Mouse (Mus musculus) MEL (cell line): Measurements from ENCODE around the gene Glyatl3. TPM values are rescaled to one million over a fixed set of nuclear protein-coding genes. Genes with fewer than 3 reads are reported as not detected.

Experiments used
- DNase-seq: peaks from one replicate; pipeline ENCODE4 v3.0.0; 2011; ENCODE audit warnings: low read depth, low spot score
- H3K27ac ChIP-seq: 2 replicates; pipeline ENCODE4 v1.5.1; 2012; ENCODE audit warnings: low read depth, mild to moderate bottlenecking, control low read depth, low read length, moderate library complexity; ENCODE audit not compliant: control insufficient read depth
- H3K27me3 ChIP-seq, 2 experiments: fragments of 150-350 bp in 1 of 2; sonication (generic) in 1 of 2; 2 replicates each; pipeline ENCODE4 v1.6.1; 2012; ENCODE audit warnings: low read length in 2 of 2, mild to moderate bottlenecking in 2 of 2, improper control_type of control experiment in 1 of 2, moderate library complexity in 1 of 2; ENCODE audit not compliant: insufficient read depth in 2 of 2, control insufficient read depth in 1 of 2
- H3K36me3 ChIP-seq, 2 experiments: 2 replicates each; pipeline ENCODE4 v1.6.1; 2012 to 2014; ENCODE audit warnings: low read length in 2 of 2, improper control_type of control experiment in 1 of 2, inconsistent platforms in 1 of 2, mild to moderate bottlenecking in 1 of 2; ENCODE audit not compliant: insufficient read depth in 2 of 2, control insufficient read depth in 1 of 2
- H3K4me1 ChIP-seq, 2 experiments: fragments of 150-350 bp in 1 of 2; sonication (generic) in 1 of 2; 2 replicates each; pipeline ENCODE4 v1.6.1; 2012; ENCODE audit warnings: low read length in 2 of 2, improper control_type of control experiment in 1 of 2, mild to moderate bottlenecking in 1 of 2; ENCODE audit not compliant: insufficient read depth in 2 of 2, control insufficient read depth in 1 of 2
- H3K4me3 ChIP-seq, 2 experiments: fragments of 150-350 bp in 1 of 2; sonication (generic) in 1 of 2; 2 replicates each; pipeline ENCODE4 v1.5.1; 2012; ENCODE audit warnings: low read depth in 2 of 2, low read length in 2 of 2, mild to moderate bottlenecking in 2 of 2, moderate library complexity in 2 of 2, control low read depth in 1 of 2, improper control_type of control experiment in 1 of 2; ENCODE audit not compliant: control insufficient read depth in 1 of 2, insufficient read depth in 1 of 2
- H3K79me2 ChIP-seq: 2 replicates; pipeline ENCODE4 v1.6.1; 2012; ENCODE audit warnings: mild to moderate bottlenecking, low read length, moderate library complexity; ENCODE audit not compliant: control insufficient read depth, poor library complexity, insufficient read depth
- H3K9ac ChIP-seq: 2 replicates; pipeline ENCODE4 v1.6.1; 2012; ENCODE audit warnings: low read depth, mild to moderate bottlenecking, control low read depth, low read length, moderate library complexity; ENCODE audit not compliant: control insufficient read depth, poor library complexity, severe bottlenecking
- H3K9me3 ChIP-seq: fragments of 150-350 bp; sonication (generic); replicated peaks from 2 replicates; pipeline ENCODE4 v1.6.1; 2012; ENCODE audit warnings: mild to moderate bottlenecking, low read length, improper control_type of control experiment, moderate library complexity; ENCODE audit not compliant: insufficient read depth
- BHLHE40 ChIP-seq: IDR thresholded peaks from 2 replicates; pipeline ENCODE4 v1.6.1; 2012; ENCODE audit warnings: low read depth, mild to moderate bottlenecking, inconsistent platforms, low read length, improper control_type of control experiment, borderline replicate concordance
- CHD1 ChIP-seq: IDR thresholded peaks from 2 replicates; pipeline ENCODE4 v1.6.1; 2012; ENCODE audit warnings: low read depth, mild to moderate bottlenecking, inconsistent platforms, low read length, improper control_type of control experiment
- CHD2 ChIP-seq: IDR thresholded peaks from 2 replicates; pipeline ENCODE4 v1.6.1; 2011; ENCODE audit warnings: low read length, improper control_type of control experiment
- CTCF ChIP-seq, 3 experiments: IDR thresholded peaks in 2 of 3; conservative IDR thresholded peaks in 1 of 3; 2 replicates each; pipeline ENCODE4 v1.5.1; 2011 to 2012; ENCODE audit warnings: low read length in 3 of 3, low read depth in 2 of 3, mild to moderate bottlenecking in 2 of 3, improper control_type of control experiment in 1 of 3, inconsistent platforms in 1 of 3, mixed read lengths in 1 of 3, moderate library complexity in 1 of 3; ENCODE audit not compliant: control insufficient read depth in 1 of 3, insufficient read depth in 1 of 3, poor library complexity in 1 of 3, severe bottlenecking in 1 of 3
- E2F4 ChIP-seq: IDR thresholded peaks from 2 replicates; pipeline ENCODE4 v1.6.1; 2011; ENCODE audit warnings: low read depth, low read length, improper control_type of control experiment, borderline replicate concordance
- ELF1 ChIP-seq: IDR thresholded peaks from 2 replicates; pipeline ENCODE4 v1.6.1; 2014; ENCODE audit warnings: low read depth, mild to moderate bottlenecking, inconsistent platforms, low read length, improper control_type of control experiment, moderate library complexity
- EP300 ChIP-seq, 2 experiments: IDR thresholded peaks; 2 replicates each; pipeline ENCODE4 v1.6.1; 2011; ENCODE audit warnings: improper control_type of control experiment in 2 of 2, low read length in 2 of 2, low read depth in 1 of 2, mild to moderate bottlenecking in 1 of 2
- ETS1 ChIP-seq: IDR thresholded peaks from 2 replicates; pipeline ENCODE4 v1.6.1; 2012; ENCODE audit warnings: low read depth, mild to moderate bottlenecking, inconsistent platforms, low read length, improper control_type of control experiment, moderate library complexity
- GABPA ChIP-seq: IDR thresholded peaks from 2 replicates; pipeline ENCODE4 v1.6.1; 2012; ENCODE audit warnings: low read depth, mild to moderate bottlenecking, inconsistent platforms, low read length, improper control_type of control experiment, moderate library complexity
- GATA1 ChIP-seq: IDR thresholded peaks from 2 replicates; pipeline ENCODE4 v1.6.1; 2011; ENCODE audit warnings: low read depth, low read length, improper control_type of control experiment
- HCFC1 ChIP-seq: IDR thresholded peaks from 2 replicates; pipeline ENCODE4 v1.6.1; 2012; ENCODE audit warnings: low read depth, mild to moderate bottlenecking, inconsistent platforms, low read length, improper control_type of control experiment, moderate library complexity
- JUND ChIP-seq: IDR thresholded peaks from 2 replicates; pipeline ENCODE4 v1.6.1; 2011; ENCODE audit warnings: low read depth, mild to moderate bottlenecking, improper control_type of control experiment, low read length
- KAT2A ChIP-seq: conservative IDR thresholded peaks from 2 replicates; pipeline ENCODE4 v1.6.1; 2012; ENCODE audit warnings: low read depth, low read length, improper control_type of control experiment, inconsistent platforms
- MAFK ChIP-seq: IDR thresholded peaks from 2 replicates; pipeline ENCODE4 v1.6.1; 2011; ENCODE audit warnings: low read depth, mild to moderate bottlenecking, low read length, improper control_type of control experiment, borderline replicate concordance
- MAX ChIP-seq: IDR thresholded peaks from 2 replicates; pipeline ENCODE4 v1.6.1; 2011; ENCODE audit warnings: low read length, improper control_type of control experiment
- MAZ ChIP-seq: IDR thresholded peaks from 2 replicates; pipeline ENCODE4 v1.6.1; 2012; ENCODE audit warnings: low read depth, mild to moderate bottlenecking, inconsistent platforms, low read length, improper control_type of control experiment
- MEF2A ChIP-seq: IDR thresholded peaks from 2 replicates; pipeline ENCODE4 v1.6.1; 2014; ENCODE audit warnings: low read depth, mild to moderate bottlenecking, inconsistent platforms, low read length, improper control_type of control experiment; ENCODE audit not compliant: poor library complexity, insufficient replicate concordance, severe bottlenecking; ENCODE audit errors: extremely low read depth
- MXI1 ChIP-seq: IDR thresholded peaks from 2 replicates; pipeline ENCODE4 v1.6.1; 2011; ENCODE audit warnings: mild to moderate bottlenecking, low read depth, low read length, improper control_type of control experiment
- MYB ChIP-seq: IDR thresholded peaks from 2 replicates; pipeline ENCODE4 v1.6.1; 2011; ENCODE audit warnings: mild to moderate bottlenecking, low read depth, low read length, improper control_type of control experiment
- MYC ChIP-seq: IDR thresholded peaks from 2 replicates; pipeline ENCODE4 v1.6.1; 2011; ENCODE audit warnings: low read depth, mild to moderate bottlenecking, low read length, improper control_type of control experiment, moderate library complexity
- NELFE ChIP-seq: IDR thresholded peaks from 2 replicates; pipeline ENCODE4 v1.6.1; 2011; ENCODE audit warnings: low read depth, low read length, improper control_type of control experiment
- NRF1 ChIP-seq: IDR thresholded peaks from 2 replicates; pipeline ENCODE4 v1.6.1; 2014; ENCODE audit warnings: low read depth, mild to moderate bottlenecking, inconsistent platforms, low read length, improper control_type of control experiment, moderate library complexity; ENCODE audit not compliant: poor library complexity, insufficient read depth, severe bottlenecking
- POLR2A ChIP-seq, 2 experiments: IDR thresholded peaks; 2 replicates each; pipeline ENCODE4 v1.6.1; 2011 to 2012; ENCODE audit warnings: low read length in 2 of 2, mild to moderate bottlenecking in 2 of 2, control low read depth in 1 of 2, improper control_type of control experiment in 1 of 2, low read depth in 1 of 2, moderate library complexity in 1 of 2; ENCODE audit not compliant: control insufficient read depth in 1 of 2, insufficient read depth in 1 of 2, poor library complexity in 1 of 2
- POLR2AphosphoS2 ChIP-seq: IDR thresholded peaks from 2 replicates; pipeline ENCODE4 v1.6.1; 2011; ENCODE audit warnings: low read length, improper control_type of control experiment
- POLR2AphosphoS5 ChIP-seq: IDR thresholded peaks from 2 replicates; pipeline ENCODE4 v1.6.1; 2012; ENCODE audit warnings: low read depth, borderline replicate concordance, mild to moderate bottlenecking, inconsistent platforms, low read length, moderate library complexity, mixed read lengths
- RAD21 ChIP-seq: IDR thresholded peaks from 2 replicates; pipeline ENCODE4 v1.6.1; 2011; ENCODE audit warnings: mild to moderate bottlenecking, low read depth, low read length, improper control_type of control experiment
- RCOR1 ChIP-seq: IDR thresholded peaks from 2 replicates; pipeline ENCODE4 v1.6.1; 2012; ENCODE audit warnings: low read depth, mild to moderate bottlenecking, inconsistent platforms, low read length, improper control_type of control experiment
- SIN3A ChIP-seq: IDR thresholded peaks from 2 replicates; pipeline ENCODE4 v1.6.1; 2012; ENCODE audit warnings: low read length, improper control_type of control experiment, inconsistent platforms
- SMC3 ChIP-seq: IDR thresholded peaks from 2 replicates; pipeline ENCODE4 v1.6.1; 2011; ENCODE audit warnings: low read depth, low read length, improper control_type of control experiment
- TAL1 ChIP-seq: IDR thresholded peaks from 2 replicates; pipeline ENCODE4 v1.6.1; 2012; ENCODE audit warnings: mild to moderate bottlenecking, inconsistent platforms, low read length, moderate library complexity, mixed read lengths
- TBP ChIP-seq: IDR thresholded peaks from 2 replicates; pipeline ENCODE4 v1.8.0; 2011; ENCODE audit warnings: low read depth, low read length, improper control_type of control experiment
- TCF12 ChIP-seq: IDR thresholded peaks from 2 replicates; pipeline ENCODE4 v1.6.1; 2014; ENCODE audit warnings: low read depth, mild to moderate bottlenecking, inconsistent platforms, low read length, improper control_type of control experiment, moderate library complexity
- UBTF ChIP-seq: IDR thresholded peaks from 2 replicates; pipeline ENCODE4 v1.6.1; 2012; ENCODE audit warnings: low read depth, mild to moderate bottlenecking, inconsistent platforms, low read length, improper control_type of control experiment, moderate library complexity, borderline replicate concordance; ENCODE audit not compliant: insufficient read depth
- USF1 ChIP-seq: IDR thresholded peaks from 2 replicates; pipeline ENCODE4 v1.6.1; 2014; ENCODE audit warnings: low read depth, mild to moderate bottlenecking, inconsistent platforms, low read length, improper control_type of control experiment, moderate library complexity
- USF2 ChIP-seq, 2 experiments: IDR thresholded peaks; 2 replicates each; pipeline ENCODE4 v1.6.1; 2011 to 2012; ENCODE audit warnings: improper control_type of control experiment in 2 of 2, low read length in 2 of 2, borderline replicate concordance in 1 of 2, inconsistent platforms in 1 of 2, low read depth in 1 of 2, mild to moderate bottlenecking in 1 of 2; ENCODE audit not compliant: insufficient read depth in 1 of 2
- ZC3H11A ChIP-seq: IDR thresholded peaks from 2 replicates; pipeline ENCODE4 v1.6.1; 2012; ENCODE audit warnings: low read depth, mild to moderate bottlenecking, inconsistent platforms, low read length, improper control_type of control experiment
- ZKSCAN1 ChIP-seq: IDR thresholded peaks from 2 replicates; pipeline ENCODE4 v1.6.1; 2012; ENCODE audit warnings: low read depth, mild to moderate bottlenecking, inconsistent platforms, low read length, improper control_type of control experiment, moderate library complexity
- ZMIZ1 ChIP-seq: IDR thresholded peaks from 2 replicates; pipeline ENCODE4 v1.6.1; 2012; ENCODE audit warnings: low read depth, mild to moderate bottlenecking, inconsistent platforms, low read length, improper control_type of control experiment, moderate library complexity
- polyA plus RNA-seq, 2 experiments: library from polyadenylated mRNA; stranded (reverse) in 1 of 2; unstranded in 1 of 2; fragments of >175 nt in 1 of 2; fragments of >200 nt in 1 of 2; gene quantifications; 2 replicates each; pipeline versions ENCODE4 v1.2.1 to v1.2.4; 2012; ENCODE audit warnings: low replicate concordance in 2 of 2, low read depth in 1 of 2; ENCODE audit not compliant: insufficient read length in 2 of 2, insufficient read depth in 1 of 2, missing spikeins in 1 of 2
- total RNA-seq: library from RNA; depleted of rRNA; stranded (reverse); fragments of 300-350 nt; gene quantifications from 2 replicates; pipeline ENCODE4 v1.2.3, GENCODE M21; 2012

Glyatl3 gene
- total and polyA plus RNA-seq, 3 experiments, result 0.33 TPM; not detected in 2

- H3K4me1 ChIP-seq, result peaks cover 4 to 12% of the 10 kb centered on the region in 2 experiments
- H3K27me3 ChIP-seq, result no peaks in the 10 kb centered on the region
- peaks cover 0 to 22% of the 10 kb centered on the region in 2 experiments; a peak in 2 of 4 replicates for H3K36me3 ChIP-seq
- H3K9ac ChIP-seq, result no peak overlapping the region
- no peaks in the 10 kb centered on the region for H3K79me2 ChIP-seq
- DNase-seq, result peak; percentile 66
- peak overlapping the region; percentile 62 for H3K27ac ChIP-seq
- H3K9me3 ChIP-seq, result no peaks in the 10 kb centered on the region
- H3K4me3 ChIP-seq, result no peak overlapping the region; a peak in 1 of 4 replicates
- TF ChIP-seq ZC3H11A (no peak), CTCF (IDR thresholded peaks at IDR 0.05 in 2 of 3, conservative IDR thresholded peaks at IDR 0.05 in 1 of 3; ENCODE audit: control insufficient read depth in 1 of 3, insufficient read depth in 1 of 3, low read depth in 2 of 3, low read length in 3 of 3, poor library complexity in 1 of 3, severe bottlenecking in 1 of 3) (no peak), MAFK (peak; percentile 60; the same call in 1 of the 2 replicates), SIN3A (peak; percentile 73), TAL1 (0 out of 2 replicates have a peak, but pooled peaks have one; percentile 8), RAD21 (no peak), ETS1 (peak; percentile 78), USF2 (IDR thresholded peaks at IDR 0.05; ENCODE audit: borderline replicate concordance in 1 of 2, insufficient read depth in 1 of 2, low read depth in 1 of 2, low read length in 2 of 2) (no peak), TCF12 (peak; percentile 90), NELFE (no peak), ZMIZ1 (no peak), USF1 (no peak), TBP (no peak), MAX (no peak), POLR2AphosphoS2 (no peak), NRF1 (no peak), GATA1 (peak; percentile 96), E2F4 (no peak), POLR2A (IDR thresholded peaks at IDR 0.05; ENCODE audit: control insufficient read depth in 1 of 2, insufficient read depth in 1 of 2, low read depth in 1 of 2, low read length in 2 of 2, poor library complexity in 1 of 2) (no peak), ELF1 (no peak), ZKSCAN1 (no peak; the same call in 1 of the 2 replicates), CHD1 (no peak), KAT2A (no peak), SMC3 (no peak), POLR2AphosphoS5 (no peak), RCOR1 (peak; percentile 76), MEF2A (no peak), CHD2 (no peak), BHLHE40 (0 out of 2 replicates have a peak, but pooled peaks have one; percentile 24), GABPA (no peak), JUND (no peak), MXI1 (peak; percentile 45; the same call in 1 of the 2 replicates), MYB (peak; percentile 95), EP300 (IDR thresholded peaks at IDR 0.05; ENCODE audit: low read depth in 1 of 2, low read length in 2 of 2) (peak; percentile 95 to 96), HCFC1 (no peak), MYC (no peak), UBTF (no peak), MAZ (no peak)
These were observed 10.8 kb downstream of the Glyatl3 start for GRCm38 (mm10) chr17:40903345-40903744.
